9 mouse cellular contexts compared by ENCODE assay signal in genomic region chr3:84460952-84461351, GRCm38 (mm10). TPM values are rescaled to one million over a fixed set of nuclear protein-coding genes. Genes with fewer than 3 reads are reported as not detected.
DNase-seq lines count a peak whose midpoint lies in the region; ATAC-seq and TF ChIP-seq lines count a peak whose summit lies in the region.
"Had no signal": no experiment of that assay in that cellular context is flagged by ENCODE, and none has a peak within 500 bp of the region (broad histone marks: within the 10 kb centered on the region; RNA-seq: fewer than 3 reads in every experiment).

No protein-coding gene starts in this region.

- WGBS in midbrain, embryonic 11.5 days = 52% methylated on average over 12 of the region's 12 CpGs
- 45% methylated on average over 12 of the region's 12 CpGs for WGBS in midbrain, embryonic 16.5 days
- WGBS in kidney, adult 2 months = 31% methylated on average over 12 of the region's 12 CpGs
- WGBS in cerebellum, adult 2 months = 52% methylated on average over 12 of the region's 12 CpGs

- H3K79me2 ChIP-seq in myocyte (ENCODE audit: control insufficient read depth, insufficient read depth) = no peaks in the 10 kb centered on the region

- H3K4me2 ChIP-seq in midbrain, embryonic 11.5 days = no peak overlapping the region
- no peak overlapping the region for H3K4me2 ChIP-seq in midbrain, embryonic 16.5 days (ENCODE audit: low read length)
- peak overlapping the region; percentile 40 for H3K4me2 ChIP-seq in myocyte (ENCODE audit: low read depth)

- no peak for TF ChIP-seq POLR2A in kidney, adult 2 months (IDR thresholded peaks at IDR 0.05; ENCODE audit: low read depth, low read length)
- no peak for TF ChIP-seq POLR2A in myocyte (IDR thresholded peaks at IDR 0.05; ENCODE audit: insufficient read length, low read depth)
- no peak for TF ChIP-seq POLR2A in cerebellum, adult 2 months (IDR thresholded peaks at IDR 0.05; ENCODE audit: borderline replicate concordance, insufficient read depth, low read length)

- DNase-seq in midbrain, embryonic 11.5 days (ENCODE audit: low spot score, missing footprints) = no peak
- DNase-seq in kidney, adult 2 months = peak; percentile 88
- no peak for DNase-seq in frontal cortex, postnatal 10 days (ENCODE audit: low spot score in 2 of 2)
- no peak for DNase-seq in urinary bladder, adult 18-20 months (ENCODE audit: low spot score in 2 of 2)
- no peak for DNase-seq in cerebellum, adult 2 months

- H3K9me3 ChIP-seq in midbrain, embryonic 11.5 days (ENCODE audit: control insufficient read depth, low read length) = no peaks in the 10 kb centered on the region
- H3K9me3 ChIP-seq in midbrain, embryonic 16.5 days (replicated peaks; ENCODE audit: control insufficient read depth, low read length, poor library complexity, severe bottlenecking) = no peaks in the 10 kb centered on the region

- H3K9ac ChIP-seq in midbrain, embryonic 11.5 days (ENCODE audit: low read length) = no peak overlapping the region
- no peak overlapping the region for H3K9ac ChIP-seq in midbrain, embryonic 16.5 days (ENCODE audit: low read depth, low read length)

- H3K27ac ChIP-seq in midbrain, embryonic 11.5 days (ENCODE audit: low read depth, low read length) = no peak overlapping the region
- no peak overlapping the region for H3K27ac ChIP-seq in midbrain, embryonic 16.5 days (ENCODE audit: low read length)
- H3K27ac ChIP-seq in kidney, adult 2 months (ENCODE audit: insufficient read depth, low read depth, low read length) = no peak overlapping the region
- H3K27ac ChIP-seq in cerebellum, adult 2 months (ENCODE audit: insufficient read depth, low read length) = no peak overlapping the region

- ATAC-seq in midbrain, embryonic 11.5 days (ENCODE audit: low FRiP score) = 0 out of 2 replicates have a peak, but pooled peaks have one; percentile 14
- no peak for ATAC-seq in midbrain, embryonic 16.5 days
- ATAC-seq in erythroblast, adult 5-6 weeks (replicated peaks; ENCODE audit: low FRiP score, poor library complexity, severe bottlenecking) = peak; percentile 80
- ATAC-seq: Patski had no signal

- peaks cover 6% of the 10 kb centered on the region; the same call in 1 of the 2 replicates for H3K4me1 ChIP-seq in midbrain, embryonic 11.5 days (ENCODE audit: control insufficient read depth, insufficient read depth, low read length)
- H3K4me1 ChIP-seq in midbrain, embryonic 16.5 days (ENCODE audit: control insufficient read depth, insufficient read depth, low read length) = no peaks in the 10 kb centered on the region
- H3K4me1 ChIP-seq in kidney, adult 2 months (ENCODE audit: control insufficient read depth, insufficient read depth, low read length) = no peaks in the 10 kb centered on the region
- H3K4me1 ChIP-seq in cerebellum, adult 2 months (ENCODE audit: control insufficient read depth, insufficient read depth, low read length) = no peaks in the 10 kb centered on the region

- H3K4me3 ChIP-seq in midbrain, embryonic 11.5 days (ENCODE audit: low read depth, low read length) = no peak overlapping the region
- H3K4me3 ChIP-seq in midbrain, embryonic 16.5 days (ENCODE audit: low read depth, low read length) = no peak overlapping the region
- no peak overlapping the region for H3K4me3 ChIP-seq in kidney, adult 2 months (ENCODE audit: insufficient read depth, low read depth, low read length)
- no peak overlapping the region for H3K4me3 ChIP-seq in myocyte
- H3K4me3 ChIP-seq in cerebellum, adult 2 months (replicated peaks; ENCODE audit: insufficient read depth, low read depth, low read length) = no peak overlapping the region

- no peaks in the 10 kb centered on the region for H3K27me3 ChIP-seq in midbrain, embryonic 11.5 days (ENCODE audit: control insufficient read depth, insufficient read depth, low read length)
- H3K27me3 ChIP-seq in midbrain, embryonic 16.5 days (ENCODE audit: control insufficient read depth, insufficient read depth, low read depth, low read length) = no peaks in the 10 kb centered on the region
- H3K27me3 ChIP-seq in kidney, adult 2 months (replicated peaks; ENCODE audit: control insufficient read depth, insufficient read depth, low read length) = no peaks in the 10 kb centered on the region
- no peaks in the 10 kb centered on the region for H3K27me3 ChIP-seq in myocyte (ENCODE audit: control insufficient read depth, insufficient read depth, insufficient read length)
- no peaks in the 10 kb centered on the region for H3K27me3 ChIP-seq in cerebellum, adult 2 months (ENCODE audit: control insufficient read depth, insufficient read depth, low read length)
- H3K27me3 ChIP-seq: Patski had no signal

- no peaks in the 10 kb centered on the region for H3K36me3 ChIP-seq in midbrain, embryonic 11.5 days (ENCODE audit: control insufficient read depth, insufficient read depth, low read length)
- no peaks in the 10 kb centered on the region for H3K36me3 ChIP-seq in midbrain, embryonic 16.5 days (ENCODE audit: control insufficient read depth, insufficient read depth, low read length)
- no peaks in the 10 kb centered on the region for H3K36me3 ChIP-seq in kidney, adult 2 months (ENCODE audit: control insufficient read depth, insufficient read depth, low read length)
- no peaks in the 10 kb centered on the region for H3K36me3 ChIP-seq in myocyte (ENCODE audit: control insufficient read depth, insufficient read depth)

- TF ChIP-seq CTCF in kidney, adult 2 months (conservative IDR thresholded peaks at IDR 0.05; ENCODE audit: insufficient read depth, insufficient read length, low read depth, low read length) = no peak
- TF ChIP-seq CTCF in cerebellum, adult 2 months (IDR thresholded peaks at IDR 0.05; ENCODE audit: borderline replicate concordance, insufficient read depth, low read depth, low read length) = no peak

- no peak overlapping the region for H3ac ChIP-seq in myocyte (ENCODE audit: control insufficient read depth, insufficient read length)

TF ChIP-seq in myocyte, 11 proteins besides CTCF, POLR2A, EP300 and RAD21:
- TF ChIP-seq TCF3 (IDR thresholded peaks at IDR 0.05; ENCODE audit: insufficient read length, low read depth) (no peak), CEBPB (IDR thresholded peaks at IDR 0.05; ENCODE audit: insufficient read depth, poor library complexity, severe bottlenecking) (no peak), E2F4 (IDR thresholded peaks at IDR 0.05; ENCODE audit: insufficient read depth) (no peak), MAX (IDR thresholded peaks at IDR 0.05; ENCODE audit: low read depth) (no peak), SRF (IDR thresholded peaks at IDR 0.05; ENCODE audit: control insufficient read depth, insufficient read length, low read depth) (no peak), TCF12 (IDR thresholded peaks at IDR 0.05; ENCODE audit: insufficient read depth, poor library complexity, severe bottlenecking) (no peak), USF1 (IDR thresholded peaks at IDR 0.05; ENCODE audit: low read depth) (peak; percentile 7), MYOG (IDR thresholded peaks at IDR 0.05; ENCODE audit: control insufficient read depth in 1 of 3, insufficient read depth in 1 of 3, insufficient read length in 2 of 3, low read depth in 2 of 3) (peak in 1 of 3 experiments; percentile 21), MYOD1 (IDR thresholded peaks at IDR 0.05; ENCODE audit: control insufficient read depth in 1 of 3, insufficient read length in 2 of 3, low read depth in 2 of 3) (peak in 1 of 3 experiments; percentile 41), REST (IDR thresholded peaks at IDR 0.05; ENCODE audit: insufficient read depth, insufficient read length) (no peak), POLR2AphosphoS2 (IDR thresholded peaks at IDR 0.05; ENCODE audit: insufficient read length, low read depth) (no peak)
TF ChIP-seq in myocyte: peak in this region for 3.

RNA-seq across cellular contexts. Expression of gene Fhdc1, which starts 19.3 kb away (rescaled TPM):
- polyA plus RNA-seq in midbrain, embryonic 11.5 days (2014; fragmentation: Nextera tagmentation; extraction: Ambion mirVana) = 1.0 and 1.7 TPM in 2 replicates
- 3.5 and 4.9 TPM in 2 replicates for polyA plus RNA-seq in midbrain, embryonic 16.5 days (2015; fragmentation: Nextera tagmentation; extraction: Ambion mirVana)
- 1,003 and 1,359 TPM in 2 replicates for total RNA-seq in erythroblast, adult 5-6 weeks (2015; ENCODE audit: low replicate concordance)
- 527 and 596 TPM in 2 replicates for total RNA-seq in erythroblast, adult 5-6 weeks (2017; ENCODE audit: low replicate concordance)
- polyA plus RNA-seq in kidney, adult 2 months (2012; rRNA removed) = 0.58 and 0.80 TPM in 2 replicates
- 0.22 TPM for polyA plus RNA-seq in myocyte (2012; fragmentation: generic; extraction: Trizol)
- 5.6 and 6.8 TPM in 2 replicates for polyA plus RNA-seq in cerebellum, adult 2 months (2012; rRNA removed)
